Mouse (Mus musculus) midbrain, embryonic 14.5 days (tissue): ENCODE measurements at regions not wholly inside any gene's neighbourhood (a gene's known extent, or its start where the extent isn't known, plus 50 kb on each side); places are given as distances from the start of the nearest gene placed in this dataset.

Experiments used
- ATAC-seq: fragments of 200-750 bp; cut with Nextera tagmentation; 2 replicates; pipeline ENCODE4 v1.8.0; 2017; ENCODE audit warnings: moderate number of reproducible peaks, moderate library complexity; ENCODE audit not compliant: low FRiP score, low TSS enrichment
- DNase-seq: peaks from one replicate; pipeline ENCODE4 v3.0.0-alpha.2; 2015
- H3K27ac ChIP-seq: fragments of 300-500 bp; sonication (generic); replicated peaks from 2 replicates; pipeline ENCODE4 v1.5.1; 2014; ENCODE audit warnings: mild to moderate bottlenecking, low read depth, low read length, moderate library complexity
- H3K27me3 ChIP-seq: fragments of 300-500 bp; sonication (generic); 2 replicates; pipeline ENCODE4 v1.6.1; 2014; ENCODE audit warnings: low read length, control low read depth, mixed read lengths; ENCODE audit not compliant: control insufficient read depth, insufficient read depth
- H3K36me3 ChIP-seq: fragments of 300-500 bp; sonication (generic); 2 replicates; pipeline ENCODE4 v1.6.1; 2014; ENCODE audit warnings: low read length, control low read depth; ENCODE audit not compliant: control insufficient read depth, insufficient read depth
- H3K4me1 ChIP-seq: fragments of 300-500 bp; sonication (generic); 2 replicates; pipeline ENCODE4 v1.6.1; 2014; ENCODE audit warnings: mild to moderate bottlenecking, antibody characterized with exemption, low read length, control low read depth; ENCODE audit not compliant: control insufficient read depth, insufficient read depth
- H3K4me2 ChIP-seq: fragments of 300-500 bp; sonication (generic); 2 replicates; pipeline ENCODE4 v1.6.1; 2014; ENCODE audit warnings: mild to moderate bottlenecking, low read length, moderate library complexity
- H3K4me3 ChIP-seq: fragments of 300-500 bp; sonication (generic); replicated peaks from 2 replicates; pipeline ENCODE4 v1.5.1; 2014; ENCODE audit warnings: low read depth, low read length
- H3K9ac ChIP-seq: fragments of 300-500 bp; sonication (generic); replicated peaks from 2 replicates; pipeline ENCODE4 v1.6.1; 2014; ENCODE audit warnings: mild to moderate bottlenecking, low read length, moderate library complexity
- H3K9me3 ChIP-seq: fragments of 300-500 bp; sonication (generic); 2 replicates; pipeline ENCODE4 v1.6.1; 2016; ENCODE audit warnings: low read length, control low read depth, mixed read lengths; ENCODE audit not compliant: control insufficient read depth
- WGBS: fragments of 180-500 bp; shearing (Covaris S2); extraction: QIAGEN DNeasy Blood & Tissue Kit; methylation state at CpG from one replicate; pipeline ENCODE4 v1.1.7; 2014; 5-methylcytosine and 5-hydroxymethylcytosine counted together

- 59% methylated on average over 14 of the region's 14 CpGs for WGBS
- DNase-seq: peak; percentile 55
Measured at GRCm38 (mm10) chr1:64255554-64256295, 133.6 kb upstream of the Klf7 start.

GRCm38 (mm10) chr1:64254673-64255072 lies 132.6 kb upstream of the Klf7 start:
- Histone ChIP-seq H3K9ac (no peak overlapping the region), H3K4me1 (peaks cover 26% of the 10 kb centered on the region), H3K4me3 (no peak overlapping the region), H3K4me2 (no peak overlapping the region), H3K9me3 (no peaks in the 10 kb centered on the region), H3K36me3 (no peaks in the 10 kb centered on the region), H3K27me3 (no peaks in the 10 kb centered on the region), H3K27ac (peak overlapping the region; percentile 56; the same call in 1 of the 2 replicates)
- 53% methylated on average over 8 of the region's 8 CpGs for WGBS
- DNase-seq: peak; percentile 57
- no peak for ATAC-seq

More at GRCm38 (mm10) chr1:64255554-64256295, 133.6 kb upstream of the Klf7 start:
- Histone ChIP-seq H3K9me3 (no peaks in the 10 kb centered on the region), H3K27ac (peak overlapping the region; percentile 74), H3K4me3 (no peak overlapping the region), H3K9ac (no peak overlapping the region), H3K27me3 (no peaks in the 10 kb centered on the region), H3K36me3 (no peaks in the 10 kb centered on the region), H3K4me1 (peaks cover 26% of the 10 kb centered on the region), H3K4me2 (no peak overlapping the region)
- no peak; the same call in 1 of the 2 replicates for ATAC-seq

GRCm38 (mm10) chr1:64253996-64254395 lies 131.9 kb upstream of the Klf7 start:
- WGBS: 53% methylated on average over 8 of the region's 8 CpGs
- Histone ChIP-seq H3K27ac (no peak overlapping the region), H3K4me2 (no peak overlapping the region)

GRCm38 (mm10) chr1:64242401-64242800 lies 120.3 kb upstream of the Klf7 start:
- Histone ChIP-seq H3K4me2 (no peak overlapping the region), H3K4me1 (no peaks in the 10 kb centered on the region), H3K36me3 (no peaks in the 10 kb centered on the region), H3K9me3 (no peaks in the 10 kb centered on the region), H3K9ac (no peak overlapping the region), H3K27ac (no peak overlapping the region), H3K27me3 (no peaks in the 10 kb centered on the region), H3K4me3 (no peak overlapping the region)
- ATAC-seq (no peak), DNase-seq (no peak)
- WGBS: 59% methylated on average over 2 of the region's 2 CpGs

More at GRCm38 (mm10) chr1:64253996-64254395, 131.9 kb upstream of the Klf7 start:
- ATAC-seq (no peak), DNase-seq (peak; percentile 22)
- no peak overlapping the region for H3K9ac ChIP-seq
- no peaks in the 10 kb centered on the region for H3K9me3 ChIP-seq
- peaks cover 26% of the 10 kb centered on the region for H3K4me1 ChIP-seq
- H3K4me3 ChIP-seq: no peak overlapping the region
- no peaks in the 10 kb centered on the region for H3K36me3 ChIP-seq
- H3K27me3 ChIP-seq: no peaks in the 10 kb centered on the region

GRCm38 (mm10) chr1:64229654-64230053 lies 107.6 kb upstream of the Klf7 start:
- 93% methylated on average over 1 of the region's 1 CpGs for WGBS

GRCm38 (mm10) chr1:64226001-64226918 lies 104.2 kb upstream of the Klf7 start:
- no peak overlapping the region for H3K4me3 ChIP-seq
- 17% methylated on average over 16 of the region's 16 CpGs for WGBS
- H3K27ac ChIP-seq: peak overlapping the region; percentile 26
- ATAC-seq: peak; percentile 64
- H3K4me1 ChIP-seq: peaks cover 43% of the 10 kb centered on the region
- peak overlapping the region; percentile 13; the same call in 1 of the 2 replicates for H3K4me2 ChIP-seq
- DNase-seq: peak; percentile 80
- H3K27me3 ChIP-seq: no peaks in the 10 kb centered on the region
- no peaks in the 10 kb centered on the region for H3K9me3 ChIP-seq
- no peak overlapping the region for H3K9ac ChIP-seq
- no peaks in the 10 kb centered on the region for H3K36me3 ChIP-seq

More at GRCm38 (mm10) chr1:64229654-64230053, 107.6 kb upstream of the Klf7 start:
- peaks cover 16% of the 10 kb centered on the region for H3K4me1 ChIP-seq
- H3K27me3 ChIP-seq: no peaks in the 10 kb centered on the region
- no peak for DNase-seq
- no peaks in the 10 kb centered on the region for H3K9me3 ChIP-seq
- no peaks in the 10 kb centered on the region for H3K36me3 ChIP-seq
- no peak overlapping the region for H3K4me3 ChIP-seq
- H3K4me2 ChIP-seq: no peak overlapping the region
- no peak for ATAC-seq
- H3K9ac ChIP-seq: no peak overlapping the region
- no peak overlapping the region for H3K27ac ChIP-seq

GRCm38 (mm10) chr1:64223779-64224687 lies 102.0 kb upstream of the Klf7 start:
- H3K4me1 ChIP-seq: peaks cover 61% of the 10 kb centered on the region
- WGBS: 33% methylated on average over 19 of the region's 19 CpGs
- H3K4me2 ChIP-seq: peak overlapping the region; percentile 32
- peak overlapping the region; percentile 81 for H3K27ac ChIP-seq
- DNase-seq (peak; percentile 88), ATAC-seq (peak; percentile 76)
- H3K4me3 ChIP-seq: no peak overlapping the region
- no peaks in the 10 kb centered on the region for H3K9me3 ChIP-seq
- no peaks in the 10 kb centered on the region for H3K27me3 ChIP-seq
- peak overlapping the region; percentile 18; the same call in 1 of the 2 replicates for H3K9ac ChIP-seq
- no peaks in the 10 kb centered on the region for H3K36me3 ChIP-seq

GRCm38 (mm10) chr1:64222475-64222874 lies 100.4 kb upstream of the Klf7 start:
- ATAC-seq (no peak), DNase-seq (no peak)
- H3K27me3 ChIP-seq: no peaks in the 10 kb centered on the region
- H3K4me1 ChIP-seq: peaks cover 61% of the 10 kb centered on the region
- H3K9ac ChIP-seq: no peak overlapping the region
- H3K4me3 ChIP-seq: no peak overlapping the region
- no peaks in the 10 kb centered on the region for H3K9me3 ChIP-seq
- H3K27ac ChIP-seq: no peak overlapping the region
- 88% methylated on average over 2 of the region's 2 CpGs for WGBS
- no peak overlapping the region for H3K4me2 ChIP-seq
- no peaks in the 10 kb centered on the region for H3K36me3 ChIP-seq
